Mouse (Mus musculus): ENCODE measurements at regions not wholly inside any gene's neighbourhood (a gene's known extent, or its start where the extent isn't known, plus 50 kb on each side); places are given as distances from the start of the nearest gene placed in this dataset.

- TF ChIP-seq CTCF (IDR thresholded peaks at IDR 0.05; ENCODE audit: borderline replicate concordance, extremely low read depth, insufficient read depth, insufficient read length) (no peak), POLR2A (IDR thresholded peaks at IDR 0.05; ENCODE audit: borderline replicate concordance, extremely low read depth, insufficient read depth, insufficient read length, poor library complexity, severe bottlenecking) (no peak)
These were observed 850.4 kb downstream of the Robo2 start for GRCm38 (mm10) chr16:73561216-73561615.

All from brain, embryonic 14.5 days (tissue).